In the genomic region with DNA sequence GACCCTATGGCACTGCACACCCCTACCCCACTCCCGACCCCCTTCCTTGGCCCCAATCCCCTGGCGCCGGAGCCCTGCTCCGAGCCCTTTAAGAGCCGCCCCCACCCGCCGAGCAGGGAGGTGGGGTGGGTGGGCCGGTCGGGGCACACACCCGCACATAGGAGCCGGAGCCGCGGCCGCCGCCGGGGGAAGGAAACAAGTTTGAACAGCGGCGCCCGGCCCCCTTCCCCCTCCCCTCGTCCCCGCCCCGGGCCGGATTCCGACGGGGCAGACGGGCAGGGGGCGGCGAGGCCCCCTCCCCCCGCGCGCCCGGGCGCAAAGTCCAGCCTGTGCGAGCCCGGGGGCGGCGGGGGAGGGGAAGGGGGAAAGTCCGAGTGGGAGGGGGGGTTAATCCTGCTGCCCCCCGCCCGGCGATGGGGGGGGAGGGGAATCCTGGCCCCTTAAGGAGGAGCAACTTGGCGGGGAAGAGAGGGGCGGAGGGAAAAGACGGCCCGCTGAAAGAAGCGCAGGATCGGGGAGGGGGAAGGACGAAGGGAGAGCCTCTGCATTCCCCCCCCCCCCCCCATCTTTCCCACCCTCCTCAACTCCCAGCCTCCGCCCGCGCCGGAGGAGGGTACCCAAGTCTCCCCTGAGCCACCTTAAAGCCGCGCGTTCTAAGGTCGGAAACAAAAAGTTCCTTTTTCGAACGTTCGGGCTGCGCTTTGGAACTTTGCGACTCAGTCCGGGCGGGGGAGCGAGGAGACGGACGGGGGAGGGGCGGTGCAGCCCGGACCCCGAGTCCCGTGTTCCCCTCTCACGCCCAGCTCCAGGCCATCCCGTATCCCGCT, we compare ENCODE assay signal across 8 mouse cellular contexts. TPM values are rescaled to one million over a fixed set of nuclear protein-coding genes. Genes with fewer than 3 reads are reported as not detected.
A peak's percentile ranks its signal among the peaks of the same experiment; 100 is the strongest.
DNase-seq lines count a peak whose midpoint lies in the region; ATAC-seq and TF ChIP-seq lines count a peak whose summit lies in the region.

No protein-coding gene starts in this region.

- peak overlapping the region; percentile 98 for H3K9ac ChIP-seq in embryonic facial prominence, embryonic 13.5 days
- peak overlapping the region; percentile 97 for H3K9ac ChIP-seq in heart, embryonic 12.5 days
- H3K9ac ChIP-seq in kidney, embryonic 15.5 days: peak overlapping the region; percentile 75
- peak overlapping the region; percentile 85 for H3K9ac ChIP-seq in liver, embryonic 16.5 days (ENCODE audit: low read depth, low read length)
- H3K9ac ChIP-seq in neural tube, embryonic 13.5 days: peak overlapping the region; percentile 84

- no peak for TF ChIP-seq CTCF in thymus, adult 2 months (IDR thresholded peaks at IDR 0.05; ENCODE audit: borderline replicate concordance, control insufficient read depth, extremely low read depth, insufficient read depth, low read length, poor library complexity)

- H3K4me3 ChIP-seq in embryonic facial prominence, embryonic 13.5 days: peak overlapping the region; percentile 93
- H3K4me3 ChIP-seq in heart, embryonic 12.5 days: peak overlapping the region; percentile 95
- H3K4me3 ChIP-seq in kidney, embryonic 15.5 days (replicated peaks): peak overlapping the region; percentile 76
- peak overlapping the region; percentile 82 for H3K4me3 ChIP-seq in liver, embryonic 16.5 days (ENCODE audit: low read depth, low read length)
- H3K4me3 ChIP-seq in neural tube, embryonic 13.5 days: peak overlapping the region; percentile 78
- peak overlapping the region; percentile 95 for H3K4me3 ChIP-seq in thymus, adult 2 months (ENCODE audit: control insufficient read depth, insufficient read depth, low read length)

- peaks cover 54% of the 10 kb centered on the region for H3K4me1 ChIP-seq in embryonic facial prominence, embryonic 13.5 days
- peaks cover 51% of the 10 kb centered on the region for H3K4me1 ChIP-seq in heart, embryonic 12.5 days (replicated peaks)
- peaks cover 56% of the 10 kb centered on the region for H3K4me1 ChIP-seq in kidney, embryonic 15.5 days
- peaks cover 44% of the 10 kb centered on the region for H3K4me1 ChIP-seq in liver, embryonic 16.5 days (ENCODE audit: control insufficient read depth, low read depth, low read length)
- H3K4me1 ChIP-seq in neural tube, embryonic 13.5 days (replicated peaks): peaks cover 67% of the 10 kb centered on the region
- peaks cover 42% of the 10 kb centered on the region for H3K4me1 ChIP-seq in thymus, adult 2 months (replicated peaks; ENCODE audit: control insufficient read depth, insufficient read depth, low read length)

- WGBS in embryonic facial prominence, embryonic 13.5 days: under 1% methylated on average over 52 of the region's 73 CpGs
- WGBS in heart, embryonic 12.5 days: 1% methylated on average over 55 of the region's 73 CpGs
- WGBS in kidney, embryonic 15.5 days: 0% methylated on average over 50 of the region's 73 CpGs
- 1% methylated on average over 53 of the region's 73 CpGs for WGBS in liver, embryonic 16.5 days (ENCODE audit: insufficient replicate concordance)
- under 1% methylated on average over 39 of the region's 73 CpGs for WGBS in neural tube, embryonic 13.5 days
- 1% methylated on average over 58 of the region's 73 CpGs for WGBS in thymus, adult 2 months

- H3K9me3 ChIP-seq in embryonic facial prominence, embryonic 13.5 days: no peaks in the 10 kb centered on the region
- H3K9me3 ChIP-seq in heart, embryonic 12.5 days (replicated peaks): no peaks in the 10 kb centered on the region
- no peaks in the 10 kb centered on the region for H3K9me3 ChIP-seq in kidney, embryonic 15.5 days (replicated peaks)
- H3K9me3 ChIP-seq in liver, embryonic 16.5 days (replicated peaks; ENCODE audit: control insufficient read depth, low read length): no peaks in the 10 kb centered on the region
- no peaks in the 10 kb centered on the region for H3K9me3 ChIP-seq in neural tube, embryonic 13.5 days

- no peaks in the 10 kb centered on the region for H3K27me3 ChIP-seq in embryonic facial prominence, embryonic 13.5 days
- no peaks in the 10 kb centered on the region for H3K27me3 ChIP-seq in heart, embryonic 12.5 days (replicated peaks)
- no peaks in the 10 kb centered on the region for H3K27me3 ChIP-seq in kidney, embryonic 15.5 days
- no peaks in the 10 kb centered on the region for H3K27me3 ChIP-seq in liver, embryonic 16.5 days (ENCODE audit: control insufficient read depth, insufficient read depth, low read depth, low read length)
- H3K27me3 ChIP-seq in neural tube, embryonic 13.5 days: no peaks in the 10 kb centered on the region
- no peaks in the 10 kb centered on the region for H3K27me3 ChIP-seq in thymus, adult 2 months (ENCODE audit: control insufficient read depth, insufficient read depth, low read length)

- peak; percentile 75 to 76 for DNase-seq in B cell, adult 2 months
- DNase-seq in adrenal gland, adult 2 months: peak; percentile 85
- peak; percentile 78 for DNase-seq in thymus, adult 2 months

- peaks cover 17% of the 10 kb centered on the region for H3K36me3 ChIP-seq in embryonic facial prominence, embryonic 13.5 days
- H3K36me3 ChIP-seq in heart, embryonic 12.5 days: peaks cover 20% of the 10 kb centered on the region
- peaks cover 19% of the 10 kb centered on the region for H3K36me3 ChIP-seq in kidney, embryonic 15.5 days
- no peaks in the 10 kb centered on the region for H3K36me3 ChIP-seq in liver, embryonic 16.5 days (ENCODE audit: control insufficient read depth, insufficient read depth)
- peaks cover 8% of the 10 kb centered on the region for H3K36me3 ChIP-seq in neural tube, embryonic 13.5 days
- H3K36me3 ChIP-seq in thymus, adult 2 months (ENCODE audit: control insufficient read depth, insufficient read depth, low read length): no peaks in the 10 kb centered on the region

- ATAC-seq in embryonic facial prominence, embryonic 13.5 days (ENCODE audit: insufficient number of reproducible peaks, insufficient read depth, low FRiP score, low TSS enrichment, low read depth): peak; percentile 67
- peak; percentile 51 for ATAC-seq in heart, embryonic 12.5 days (ENCODE audit: insufficient number of reproducible peaks, low FRiP score)
- peak; percentile 67 for ATAC-seq in kidney, embryonic 15.5 days (replicated peaks; ENCODE audit: low FRiP score)
- peak; percentile 43 for ATAC-seq in liver, embryonic 16.5 days (ENCODE audit: low read depth)
- ATAC-seq in neural tube, embryonic 13.5 days (ENCODE audit: low read depth): peak; percentile 16

- no peak for TF ChIP-seq POLR2A in thymus, adult 2 months (IDR thresholded peaks at IDR 0.05; ENCODE audit: control insufficient read depth, extremely low read depth, insufficient read depth, low read length, poor library complexity)

- H3K27ac ChIP-seq in embryonic facial prominence, embryonic 13.5 days: peak overlapping the region; percentile 99
- peak overlapping the region; percentile 98 for H3K27ac ChIP-seq in heart, embryonic 12.5 days (ENCODE audit: poor library complexity, severe bottlenecking)
- H3K27ac ChIP-seq in kidney, embryonic 15.5 days: peak overlapping the region; percentile 98
- H3K27ac ChIP-seq in liver, embryonic 16.5 days (ENCODE audit: low read length): peak overlapping the region; percentile 84
- H3K27ac ChIP-seq in neural tube, embryonic 13.5 days (replicated peaks): peak overlapping the region; percentile 92
- H3K27ac ChIP-seq in thymus, adult 2 months (ENCODE audit: control insufficient read depth, insufficient read depth, low read length): peak overlapping the region; percentile 35

- peak overlapping the region; percentile 98 for H3K4me2 ChIP-seq in embryonic facial prominence, embryonic 13.5 days
- H3K4me2 ChIP-seq in heart, embryonic 12.5 days: peak overlapping the region; percentile 96
- H3K4me2 ChIP-seq in kidney, embryonic 15.5 days: peak overlapping the region; percentile 94
- H3K4me2 ChIP-seq in liver, embryonic 16.5 days (ENCODE audit: low read depth, low read length): peak overlapping the region; percentile 97
- peak overlapping the region; percentile 99 for H3K4me2 ChIP-seq in neural tube, embryonic 13.5 days

RNA-seq across cellular contexts. Expression of a gene that starts 1.0 kb away (rescaled TPM):
- 10 to 100 TPM; 16.5 to 26.6 TPM for total RNA-seq in adrenal gland, adult 2 months (2021)
- polyA plus RNA-seq in adrenal gland, adult 2 months (2012; rRNA removed): 50.4 and 52.8 TPM in 2 replicates
- polyA plus RNA-seq in embryonic facial prominence, embryonic 13.5 days (2015; fragmentation: Nextera tagmentation; extraction: Ambion mirVana): 22.2 and 25.3 TPM in 2 replicates
- polyA plus RNA-seq in heart, embryonic 12.5 days (2016; fragmentation: Nextera tagmentation; extraction: Ambion mirVana): 17.6 and 20.4 TPM in 2 replicates
- polyA plus RNA-seq in kidney, embryonic 15.5 days (2015; fragmentation: Nextera tagmentation; extraction: Ambion mirVana): 16.9 and 17.9 TPM in 2 replicates
- polyA plus RNA-seq in liver, embryonic 16.5 days (2015; fragmentation: Nextera tagmentation; extraction: Ambion mirVana): 3.4 and 3.6 TPM in 2 replicates
- 4.9 and 8.0 TPM in 2 replicates for polyA plus RNA-seq in neural tube, embryonic 13.5 days (2015; fragmentation: Nextera tagmentation; extraction: Ambion mirVana)
- polyA plus RNA-seq in thymus, adult 2 months (2012; rRNA removed): 59.4 and 60.4 TPM in 2 replicates

RNA-seq across cellular contexts. Expression of a gene that starts 11.9 kb away (rescaled TPM):
- total RNA-seq in adrenal gland, adult 2 months (2021): 100 to 1,000 TPM in 1 of 2 experiments, 10 to 100 TPM in 1; 98.9 to 107 TPM
- polyA plus RNA-seq in adrenal gland, adult 2 months (2012; rRNA removed): 121 and 150 TPM in 2 replicates
- 11.4 and 14.4 TPM in 2 replicates for polyA plus RNA-seq in embryonic facial prominence, embryonic 13.5 days (2015; fragmentation: Nextera tagmentation; extraction: Ambion mirVana)
- polyA plus RNA-seq in heart, embryonic 12.5 days (2016; fragmentation: Nextera tagmentation; extraction: Ambion mirVana): 12.1 and 12.7 TPM in 2 replicates
- 10.7 and 12.1 TPM in 2 replicates for polyA plus RNA-seq in kidney, embryonic 15.5 days (2015; fragmentation: Nextera tagmentation; extraction: Ambion mirVana)
- polyA plus RNA-seq in liver, embryonic 16.5 days (2015; fragmentation: Nextera tagmentation; extraction: Ambion mirVana): 4.0 and 5.3 TPM in 2 replicates
- polyA plus RNA-seq in neural tube, embryonic 13.5 days (2015; fragmentation: Nextera tagmentation; extraction: Ambion mirVana): 16.5 and 16.8 TPM in 2 replicates
- polyA plus RNA-seq in thymus, adult 2 months (2012; rRNA removed): 332 and 343 TPM in 2 replicates

RNA-seq across cellular contexts. Expression of a gene that starts 18.0 kb away (rescaled TPM):
- 100 to 1,000 TPM; 102 to 108 TPM for total RNA-seq in adrenal gland, adult 2 months (2021)
- 111 and 123 TPM in 2 replicates for polyA plus RNA-seq in adrenal gland, adult 2 months (2012; rRNA removed)
- polyA plus RNA-seq in embryonic facial prominence, embryonic 13.5 days (2015; fragmentation: Nextera tagmentation; extraction: Ambion mirVana): 46.2 and 47.4 TPM in 2 replicates
- 28.8 and 30.5 TPM in 2 replicates for polyA plus RNA-seq in heart, embryonic 12.5 days (2016; fragmentation: Nextera tagmentation; extraction: Ambion mirVana)
- polyA plus RNA-seq in kidney, embryonic 15.5 days (2015; fragmentation: Nextera tagmentation; extraction: Ambion mirVana): 28.2 and 32.4 TPM in 2 replicates
- 9.5 and 10.8 TPM in 2 replicates for polyA plus RNA-seq in liver, embryonic 16.5 days (2015; fragmentation: Nextera tagmentation; extraction: Ambion mirVana)
- polyA plus RNA-seq in neural tube, embryonic 13.5 days (2015; fragmentation: Nextera tagmentation; extraction: Ambion mirVana): 40.2 and 43.4 TPM in 2 replicates
- 270 and 297 TPM in 2 replicates for polyA plus RNA-seq in thymus, adult 2 months (2012; rRNA removed)

RNA-seq across cellular contexts. Expression of a gene that starts 28.3 kb away (rescaled TPM):
- 10 to 100 TPM in 1 of 2 experiments, 1 to 10 TPM in 1; 9.9 to 10.4 TPM for total RNA-seq in adrenal gland, adult 2 months (2021)
- polyA plus RNA-seq in adrenal gland, adult 2 months (2012; rRNA removed): 16.3 and 19.9 TPM in 2 replicates
- polyA plus RNA-seq in embryonic facial prominence, embryonic 13.5 days (2015; fragmentation: Nextera tagmentation; extraction: Ambion mirVana): 2.9 and 3.4 TPM in 2 replicates
- 2.3 and 2.5 TPM in 2 replicates for polyA plus RNA-seq in heart, embryonic 12.5 days (2016; fragmentation: Nextera tagmentation; extraction: Ambion mirVana)
- 2.5 and 2.6 TPM in 2 replicates for polyA plus RNA-seq in kidney, embryonic 15.5 days (2015; fragmentation: Nextera tagmentation; extraction: Ambion mirVana)
- 1.6 and 1.9 TPM in 2 replicates for polyA plus RNA-seq in liver, embryonic 16.5 days (2015; fragmentation: Nextera tagmentation; extraction: Ambion mirVana)
- polyA plus RNA-seq in neural tube, embryonic 13.5 days (2015; fragmentation: Nextera tagmentation; extraction: Ambion mirVana): 2.0 and 2.1 TPM in 2 replicates
- polyA plus RNA-seq in thymus, adult 2 months (2012; rRNA removed): 38.2 and 46.5 TPM in 2 replicates

RNA-seq across cellular contexts. Expression of a gene that starts 29.1 kb away (rescaled TPM):
- 10 to 100 TPM; 15.6 to 17.9 TPM for total RNA-seq in adrenal gland, adult 2 months (2021)
- polyA plus RNA-seq in adrenal gland, adult 2 months (2012; rRNA removed): 36.3 and 39.5 TPM in 2 replicates
- 8.7 and 9.9 TPM in 2 replicates for polyA plus RNA-seq in embryonic facial prominence, embryonic 13.5 days (2015; fragmentation: Nextera tagmentation; extraction: Ambion mirVana)
- polyA plus RNA-seq in heart, embryonic 12.5 days (2016; fragmentation: Nextera tagmentation; extraction: Ambion mirVana): 8.2 and 9.5 TPM in 2 replicates
- polyA plus RNA-seq in kidney, embryonic 15.5 days (2015; fragmentation: Nextera tagmentation; extraction: Ambion mirVana): 10.2 and 11.7 TPM in 2 replicates
- 29.2 and 31.9 TPM in 2 replicates for polyA plus RNA-seq in liver, embryonic 16.5 days (2015; fragmentation: Nextera tagmentation; extraction: Ambion mirVana)
- 16.6 and 17.7 TPM in 2 replicates for polyA plus RNA-seq in neural tube, embryonic 13.5 days (2015; fragmentation: Nextera tagmentation; extraction: Ambion mirVana)
- 93.6 and 102 TPM in 2 replicates for polyA plus RNA-seq in thymus, adult 2 months (2012; rRNA removed)

Comparison
In these comparisons a context has a peak if more than half of its experiments do, and no peak if none do; other contexts are left out.
1. Peak in every context shown above with its lines: DNase-seq, ATAC-seq, H3K4me3 ChIP-seq and H3K27ac ChIP-seq.
2. ATAC-seq: peak in every context shown above with its lines; median percentile 67 in embryonic facial prominence, embryonic 13.5 days; 67 in kidney, embryonic 15.5 days; 51 in heart, embryonic 12.5 days; 43 in liver, embryonic 16.5 days; 16 in neural tube, embryonic 13.5 days.
3. H3K27ac ChIP-seq: peak in every context shown above with its lines; median percentile 99 in embryonic facial prominence, embryonic 13.5 days; 98 in heart, embryonic 12.5 days; 98 in kidney, embryonic 15.5 days; 92 in neural tube, embryonic 13.5 days; 84 in liver, embryonic 16.5 days; 35 in thymus, adult 2 months.